Mouse (Mus musculus) 3T3-L1 (cell line): ENCODE measurements around the gene Clpp.

Experiments used
- DNase-seq: peaks from one replicate; pipeline ENCODE4 v3.0.0-alpha.2; 2015; ENCODE audit warnings: low read depth, low spot score

Gene Clpp

GRCm38 (mm10) chr17:56986105-56986805, 3.9 kb upstream of the Clpp start:
- peak; percentile 41 for DNase-seq

DNA sequence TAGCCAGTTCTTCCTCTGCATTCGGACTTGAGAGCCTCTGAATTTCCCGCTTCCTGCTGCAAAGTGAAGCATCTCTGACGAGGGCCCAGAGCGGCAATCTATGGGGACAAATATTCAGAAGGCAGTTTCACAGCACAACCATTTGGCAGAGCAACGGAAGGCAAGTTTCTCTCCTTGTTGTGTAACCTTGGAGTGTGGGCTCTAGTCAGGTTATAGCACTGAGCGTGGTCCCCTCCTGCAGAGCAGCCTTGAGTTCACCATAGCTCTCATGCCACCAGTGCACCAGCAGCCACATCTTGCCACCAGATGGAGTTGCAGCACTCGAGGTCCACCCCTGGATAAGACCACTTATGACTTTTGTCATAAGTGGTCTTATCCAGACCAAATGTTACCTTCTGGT, 1.7 kb upstream of the Clpp start:
- DNase-seq, result no peak

DNA sequence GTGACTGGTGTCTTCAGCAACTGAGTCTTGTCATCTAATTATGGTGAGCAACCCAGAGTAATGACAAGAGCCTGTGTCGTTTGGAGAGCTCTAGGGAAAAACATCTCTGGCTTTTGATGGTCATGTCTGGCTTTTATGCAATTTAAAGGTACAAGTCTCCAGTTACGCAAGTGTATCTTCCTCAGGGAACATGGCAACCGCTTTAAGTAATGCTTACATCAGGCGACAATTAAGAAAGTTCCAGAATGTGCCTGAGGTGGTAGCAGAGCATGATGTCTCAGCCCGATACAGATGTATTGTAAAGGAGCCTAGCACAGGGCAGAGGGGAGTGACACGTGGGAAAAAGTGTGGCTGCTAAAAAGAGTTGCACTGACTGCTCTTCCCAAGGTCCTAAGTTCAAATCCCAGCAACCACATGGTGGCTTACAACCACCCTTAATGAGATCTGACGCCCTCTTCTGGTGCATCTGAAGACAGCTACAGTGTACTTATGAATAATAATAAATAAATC, 1.1 kb upstream of the Clpp start:
- DNase-seq, result no peak

- peak; percentile 22 for DNase-seq
Observed at GRCm38 (mm10) chr17:56989467-56990114, 514 bp upstream of the Clpp start.

- no peak for DNase-seq
Observed at GRCm38 (mm10) chr17:56990966-56991365, 861 bp downstream of the Clpp start.

DNA sequence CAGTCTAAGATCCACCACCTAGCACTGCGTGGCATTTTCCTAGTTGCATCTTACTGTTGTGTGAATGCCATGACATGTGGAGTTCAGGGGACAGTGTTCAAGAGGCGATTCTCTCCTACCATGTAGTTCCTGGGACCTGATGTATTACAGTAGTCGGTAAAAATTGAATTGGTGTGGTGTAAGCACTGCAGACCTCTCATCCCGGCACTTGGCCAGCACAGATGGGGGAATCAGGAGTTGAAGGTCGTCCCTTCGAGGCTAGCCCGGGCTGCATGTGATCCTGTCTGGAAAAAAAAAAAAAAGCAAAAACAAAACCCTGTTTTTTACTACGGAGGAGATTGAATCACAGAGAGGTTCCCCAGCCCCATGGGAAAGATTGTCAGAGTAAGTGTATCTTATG, 4.9 kb downstream of the Clpp start:
- DNase-seq, result no peak

GRCm38 (mm10) chr17:56996506-56996905, 6.4 kb downstream of the Clpp start:
- no peak for DNase-seq

DNA sequence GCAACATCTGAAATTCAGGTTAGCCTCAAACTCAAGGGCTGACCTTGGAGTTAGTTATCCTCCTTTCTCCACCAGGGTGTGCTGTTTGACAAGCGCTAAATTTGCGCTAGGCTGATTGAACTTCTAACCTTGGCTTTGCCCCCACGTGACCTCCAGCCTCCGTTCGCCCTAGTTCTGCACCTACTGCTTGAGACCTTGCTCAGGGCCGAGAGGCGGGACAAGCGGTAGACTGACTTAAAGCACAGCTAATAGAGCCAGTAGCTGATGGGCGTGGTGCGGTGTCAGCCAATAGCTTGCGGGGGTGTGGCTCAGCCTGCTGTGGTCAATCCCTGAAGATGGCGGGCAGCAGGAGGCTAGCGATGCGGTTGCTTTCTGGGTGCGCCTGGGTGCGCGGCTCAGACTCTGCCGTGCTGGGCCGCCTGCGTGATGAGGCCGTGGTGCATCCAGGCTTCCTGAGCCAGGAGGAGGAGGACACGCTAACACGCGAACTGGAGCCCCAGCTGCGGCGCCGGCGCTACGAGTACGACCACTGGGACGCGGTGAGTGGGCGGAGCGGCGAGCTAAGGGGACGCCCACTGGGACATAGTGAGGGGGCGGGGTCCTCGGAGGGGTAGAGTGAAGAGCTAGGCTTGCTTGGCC, 7.0 kb downstream of the Clpp start, which contains the start of gene Alkbh7:
Gene Alkbh7, plus strand, starts transcription at position 311 of the 639 bp plus-strand sequence.
- DNase-seq, result peak; percentile 100

DNA sequence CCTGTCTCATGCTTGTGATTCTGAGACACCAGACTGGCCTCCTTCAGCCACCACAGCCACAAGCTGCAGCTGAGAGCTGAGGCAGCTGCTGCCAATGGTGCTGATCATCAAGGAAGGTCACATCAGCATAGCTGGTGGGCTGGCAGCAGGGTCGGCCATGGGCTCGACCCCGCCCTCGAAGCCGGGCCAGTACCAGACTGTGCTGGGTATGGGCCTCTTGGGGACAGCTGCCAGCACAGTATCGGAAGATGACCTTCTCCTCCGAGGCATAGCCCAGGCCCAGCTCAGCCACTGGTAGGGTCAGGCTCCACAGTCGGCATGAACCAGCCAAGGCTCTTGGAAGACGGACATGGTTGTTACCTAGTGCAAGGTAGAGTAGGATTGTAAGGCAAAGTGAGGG, 9.3 kb downstream of the Clpp start:
- DNase-seq, result no peak

DNA sequence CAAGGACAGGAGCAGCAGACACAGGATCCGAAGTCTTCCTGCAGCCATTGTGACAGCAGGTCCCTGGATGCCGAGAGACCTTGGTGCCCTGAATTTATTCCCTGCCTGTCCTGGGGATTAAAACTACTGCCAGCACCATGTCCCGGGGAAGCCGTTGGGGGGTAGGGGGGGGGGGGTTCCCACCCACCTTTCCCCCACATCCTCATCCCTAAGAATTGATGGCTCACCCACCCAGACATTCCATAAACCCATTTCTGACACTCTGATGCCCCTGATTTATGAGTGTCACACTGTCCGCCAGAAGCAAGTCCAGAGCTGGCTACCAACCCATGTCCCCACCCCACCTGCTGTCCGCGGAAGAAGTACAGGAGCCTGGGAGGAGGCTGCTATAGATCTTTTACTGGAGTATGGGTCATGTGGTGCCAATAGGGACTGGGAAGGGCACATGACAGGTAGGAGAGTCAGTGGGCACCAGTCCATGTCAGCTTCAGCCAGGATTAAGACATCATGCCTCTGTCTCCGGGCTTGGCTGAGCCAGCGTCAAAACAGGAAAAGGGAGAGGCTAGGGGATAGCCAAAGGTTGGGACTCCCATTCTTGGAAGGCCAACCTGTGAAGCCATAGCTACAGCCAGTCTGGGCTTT, 10.0 kb downstream of the Clpp start, which contains the start of gene Pspn:
Gene Pspn, minus strand, starts transcription at position 51 of the 642 bp plus-strand sequence.
- DNase-seq, result no peak

GRCm38 (mm10) chr17:57001228-57001627, 11.1 kb downstream of the Clpp start:
- DNase-seq, result peak; percentile 56

- no peak for DNase-seq
Observed at GRCm38 (mm10) chr17:57003994-57004393, 13.9 kb downstream of the Clpp start.

DNA sequence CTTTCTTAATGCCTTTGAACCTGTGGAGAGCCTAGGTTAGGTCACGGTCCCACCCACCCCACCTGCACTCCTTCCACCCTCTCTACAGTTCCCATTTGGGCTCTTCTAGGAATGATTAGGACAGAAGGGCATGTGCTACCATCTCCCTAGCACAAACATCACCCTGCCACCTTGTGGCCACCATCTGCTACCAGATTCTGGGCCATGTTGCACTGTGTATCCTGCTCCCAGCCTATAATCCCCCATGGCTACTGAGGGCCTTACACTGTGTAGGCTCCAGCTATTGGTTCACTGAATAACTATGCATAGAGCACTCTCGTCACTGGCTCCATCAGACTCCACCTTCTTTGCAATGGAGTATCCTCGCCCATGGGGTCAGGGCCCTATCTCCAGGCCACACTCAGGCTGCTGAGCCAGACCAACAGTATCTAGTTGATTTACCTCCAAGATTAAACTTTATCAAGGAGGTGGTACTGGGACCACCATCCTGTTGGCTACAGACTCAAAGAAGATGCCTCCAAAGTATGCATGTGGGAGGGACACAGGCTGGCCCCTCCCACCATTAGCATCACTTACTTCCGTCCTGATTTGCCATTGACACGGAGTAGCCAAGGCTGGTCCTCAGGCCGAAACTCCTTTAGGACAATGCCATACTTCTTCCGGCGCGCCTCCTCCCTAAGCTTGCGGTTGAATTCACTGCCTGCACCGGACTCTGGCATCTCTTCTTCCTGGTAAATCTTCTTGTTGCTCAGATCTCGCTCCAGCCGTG, 17.2 kb downstream of the Clpp start:
- DNase-seq, result peak; percentile 65

- no peak for DNase-seq
Observed at GRCm38 (mm10) chr17:57010911-57011235, 20.8 kb downstream of the Clpp start.

DNA sequence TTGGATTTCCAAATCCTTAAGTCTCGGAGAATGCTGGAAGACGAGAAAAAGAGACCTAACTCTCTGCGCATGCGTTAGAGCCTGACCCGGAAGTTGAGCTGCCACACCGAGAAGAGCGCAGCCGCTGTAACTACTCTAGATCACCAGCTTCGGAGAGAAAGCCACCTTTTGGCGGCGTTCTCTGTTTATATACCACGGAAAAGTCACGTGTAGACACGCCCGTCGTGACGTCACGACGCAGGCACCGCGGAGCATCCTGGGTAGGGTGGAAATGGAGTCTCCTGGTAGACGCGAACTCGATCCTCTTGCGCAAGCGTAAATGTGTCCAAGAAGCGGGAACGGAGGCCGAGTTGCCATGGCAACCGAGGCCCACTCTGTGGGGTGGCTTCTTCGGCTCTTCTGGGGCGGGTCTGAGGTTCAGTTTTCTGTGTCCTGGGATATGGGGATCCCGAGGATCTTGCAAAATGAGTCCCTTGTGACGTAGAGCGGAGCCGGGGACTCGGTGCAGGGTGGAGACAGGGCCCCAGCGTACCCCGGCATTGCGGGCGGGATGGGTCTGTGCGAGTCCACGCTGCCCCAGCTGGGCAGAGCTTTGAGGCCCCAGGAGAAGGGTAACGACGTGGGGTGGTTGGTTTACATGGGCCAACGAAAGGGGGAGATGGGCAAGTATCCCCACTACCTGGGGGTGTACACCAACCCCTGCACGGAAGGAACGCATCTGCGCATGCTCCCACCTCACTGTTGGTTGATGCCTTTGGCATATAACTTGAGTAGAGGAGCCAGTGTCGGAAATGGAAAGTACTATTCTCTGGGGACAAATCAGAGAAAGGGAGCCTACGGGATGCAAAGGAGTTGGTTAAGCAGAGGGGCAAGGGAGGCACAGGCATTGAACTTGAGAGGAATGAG, 21.4 kb downstream of the Clpp start, which contains the start of the genes Gtf2f1 and Gm17949:
Gene Gtf2f1, minus strand, starts transcription at position 53 of the 906 bp plus-strand sequence.
Gene Gm17949, plus strand, starts transcription at position 234 of the 906 bp plus-strand sequence.
- DNase-seq, result peak; percentile 98

DNA sequence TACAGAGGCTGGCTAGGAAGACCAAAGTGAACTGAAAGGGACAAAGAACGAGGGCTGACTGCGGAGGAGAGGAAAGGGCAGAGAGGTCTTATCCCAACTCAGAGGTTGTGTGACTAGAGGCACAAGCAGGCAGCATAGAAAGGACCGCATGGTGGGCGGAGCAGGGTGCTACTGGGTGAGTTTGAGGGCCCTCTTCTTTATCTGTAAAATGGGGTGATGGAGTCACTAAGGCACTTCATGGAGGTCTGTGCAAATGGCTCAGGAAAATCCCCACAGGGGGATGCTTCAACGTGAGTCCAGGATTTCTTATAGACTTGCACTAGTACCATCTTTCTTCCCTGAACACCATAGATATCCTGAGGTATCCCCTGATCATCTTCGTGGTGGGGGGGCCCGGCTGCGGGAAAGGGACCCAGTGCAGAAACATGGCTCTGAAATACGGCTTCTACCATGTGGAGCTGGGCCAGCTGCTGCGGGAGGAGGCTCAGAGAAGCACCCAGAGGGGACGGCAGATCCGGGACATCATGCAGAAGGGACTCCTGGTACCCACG, 22.2 kb downstream of the Clpp start:
- no peak for DNase-seq

DNA sequence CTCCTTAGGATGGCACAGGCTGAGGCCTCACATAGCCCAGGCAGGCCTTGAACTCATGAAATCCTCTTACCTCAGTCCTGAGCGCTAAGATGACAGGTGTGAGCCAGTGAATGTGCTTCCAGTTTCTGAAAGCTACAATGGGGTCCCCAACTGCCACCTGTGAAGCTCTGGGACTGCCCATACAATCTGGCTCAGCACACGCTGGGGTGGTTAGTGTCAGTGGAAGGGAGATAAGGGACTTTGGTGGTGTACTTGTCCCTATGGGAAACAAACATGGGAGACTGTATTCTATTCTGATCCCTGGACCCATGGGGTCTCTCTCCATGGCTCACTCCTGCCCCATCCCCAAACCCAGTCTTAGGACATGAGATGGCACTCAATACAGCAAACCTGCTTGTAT, 29.6 kb downstream of the Clpp start:
- DNase-seq, result no peak

DNA sequence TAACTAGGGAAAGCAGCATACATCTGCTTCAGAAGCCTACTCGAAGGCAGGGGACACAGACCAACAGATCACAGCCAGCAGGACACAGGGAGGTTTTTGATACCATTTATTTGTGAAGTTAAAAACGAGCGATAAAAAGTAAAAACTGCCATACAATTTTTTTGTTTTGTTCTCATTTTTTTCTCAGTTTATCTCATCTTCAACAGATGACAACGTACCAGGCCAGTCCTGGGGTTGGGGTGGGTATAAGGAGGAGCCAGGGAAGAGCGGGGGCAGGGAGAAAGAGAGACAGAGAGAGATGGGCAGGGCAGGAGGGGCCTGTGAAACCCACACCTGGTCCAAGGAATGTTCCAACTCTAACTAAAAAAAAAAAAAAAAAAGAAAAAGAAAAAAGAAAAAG, 30.9 kb downstream of the Clpp start:
- no peak for DNase-seq

- DNase-seq, result no peak
Observed at GRCm38 (mm10) chr17:57027471-57027870, 37.4 kb downstream of the Clpp start.

GRCm38 (mm10) chr17:57029691-57030090, 39.6 kb downstream of the Clpp start:
- peak; percentile 76 for DNase-seq
